Mouse (Mus musculus) limb, embryonic 15.5 days (tissue): ENCODE results near the gene Osm. TPM values are rescaled to one million over a fixed set of nuclear protein-coding genes. Genes with fewer than 3 reads are reported as not detected.

Experiments
- ATAC-seq: fragments of 200-750 bp; cut with Nextera tagmentation; 2 replicates; pipeline ENCODE4 v1.8.0; 2017; ENCODE audit warnings: low read depth, moderate TSS enrichment; ENCODE audit not compliant: insufficient number of reproducible peaks, low FRiP score, low TSS enrichment
- H3K27ac ChIP-seq: fragments of 300-500 bp; sonication (generic); 2 replicates; pipeline ENCODE4 v1.5.1; 2015; ENCODE audit warnings: moderate library complexity, mild to moderate bottlenecking, inconsistent platforms
- H3K27me3 ChIP-seq: fragments of 300-500 bp; sonication (generic); 2 replicates; pipeline ENCODE4 v1.6.1; 2015; ENCODE audit warnings: inconsistent platforms
- H3K36me3 ChIP-seq: fragments of 300-500 bp; sonication (generic); 2 replicates; pipeline ENCODE4 v1.6.1; 2015; ENCODE audit warnings: inconsistent platforms
- H3K4me1 ChIP-seq: fragments of 300-500 bp; sonication (generic); 2 replicates; pipeline ENCODE4 v1.6.1; 2015; ENCODE audit warnings: inconsistent platforms
- H3K4me2 ChIP-seq: fragments of 300-500 bp; sonication (generic); 2 replicates; pipeline ENCODE4 v1.6.1; 2015; ENCODE audit warnings: mild to moderate bottlenecking, inconsistent platforms
- H3K4me3 ChIP-seq: fragments of 300-500 bp; sonication (generic); 2 replicates; pipeline ENCODE4 v1.5.1; 2015; ENCODE audit warnings: mild to moderate bottlenecking, inconsistent platforms
- H3K9ac ChIP-seq: fragments of 300-500 bp; sonication (generic); 2 replicates; pipeline ENCODE4 v1.6.1; 2015; ENCODE audit warnings: inconsistent platforms
- H3K9me3 ChIP-seq: fragments of 300-500 bp; sonication (generic); 2 replicates; pipeline ENCODE4 v1.6.1; 2016; ENCODE audit warnings: inconsistent platforms
- WGBS: fragments of 180-500 bp; shearing (Covaris S2); methylation state at CpG from one replicate; pipeline ENCODE4 v1.1.7; 2015; 5-methylcytosine and 5-hydroxymethylcytosine counted together
- polyA plus RNA-seq: library from polyadenylated mRNA; unstranded; fragments of >200 nt; fragmentation: Nextera tagmentation; extraction: Ambion mirVana; gene quantifications from 2 replicates; pipeline ENCODE4 v1.2.1, GENCODE M21; 2015

The Osm gene
- polyA plus RNA-seq, 1 experiment from 2014 or later, result 0.23 TPM

- WGBS, result 67% methylated on average over 4 of the region's 4 CpGs
- Histone ChIP-seq H3K4me2 (no peak overlapping the region), H3K27ac (no peak overlapping the region), H3K9ac (no peak overlapping the region), H3K4me1 (peaks cover 7% of the 10 kb centered on the region; the same call in 1 of the 2 replicates), H3K4me3 (no peak overlapping the region), H3K9me3 (no peaks in the 10 kb centered on the region), H3K36me3 (no peaks in the 10 kb centered on the region), H3K27me3 (no peaks in the 10 kb centered on the region)
- no peak for ATAC-seq
Measured at GRCm38 (mm10) chr11:4229841-4230240, 6.4 kb upstream of the Osm start.

GRCm38 (mm10) chr11:4231435-4231834 lies 4.8 kb upstream of the Osm start:
- H3K4me3 ChIP-seq, result no peak overlapping the region
- H3K9me3 ChIP-seq, result no peaks in the 10 kb centered on the region
- H3K36me3 ChIP-seq, result no peaks in the 10 kb centered on the region
- no peak for ATAC-seq
- WGBS, result 85% methylated on average over 2 of the region's 2 CpGs
- no peak overlapping the region for H3K4me2 ChIP-seq
- H3K9ac ChIP-seq, result no peak overlapping the region
- H3K27ac ChIP-seq, result no peak overlapping the region
- H3K27me3 ChIP-seq, result no peaks in the 10 kb centered on the region
- peaks cover 7% of the 10 kb centered on the region; the same call in 1 of the 2 replicates for H3K4me1 ChIP-seq

- peaks cover 7% of the 10 kb centered on the region; the same call in 1 of the 2 replicates for H3K4me1 ChIP-seq
- no peaks in the 10 kb centered on the region for H3K9me3 ChIP-seq
- 70% methylated on average over 12 of the region's 12 CpGs for WGBS
- H3K4me3 ChIP-seq, result no peak overlapping the region
- no peak for ATAC-seq
- H3K36me3 ChIP-seq, result no peaks in the 10 kb centered on the region
- no peaks in the 10 kb centered on the region for H3K27me3 ChIP-seq
- no peak overlapping the region for H3K4me2 ChIP-seq
- no peak overlapping the region for H3K27ac ChIP-seq
- no peak overlapping the region for H3K9ac ChIP-seq
Measured at GRCm38 (mm10) chr11:4232644-4233043, 3.6 kb upstream of the Osm start.

GRCm38 (mm10) chr11:4235052-4235655 lies 1.1 kb upstream of the Osm start:
- Histone ChIP-seq H3K9ac (no peak overlapping the region), H3K9me3 (no peaks in the 10 kb centered on the region)
- WGBS, result 85% methylated on average over 6 of the region's 6 CpGs

GRCm38 (mm10) chr11:4236546-4237067 lies 387 bp downstream of the Osm start:
- Histone ChIP-seq H3K4me3 (no peak overlapping the region), H3K36me3 (no peaks in the 10 kb centered on the region), H3K4me1 (no peaks in the 10 kb centered on the region; the same call in 1 of the 2 replicates), H3K9ac (no peak overlapping the region), H3K27me3 (no peaks in the 10 kb centered on the region), H3K4me2 (no peak overlapping the region), H3K9me3 (no peaks in the 10 kb centered on the region), H3K27ac (no peak overlapping the region)
- no peak for ATAC-seq
- WGBS, result 87% methylated on average over 21 of the region's 21 CpGs

More at GRCm38 (mm10) chr11:4235052-4235655, 1.1 kb upstream of the Osm start:
- Histone ChIP-seq H3K4me2 (no peak overlapping the region), H3K36me3 (no peaks in the 10 kb centered on the region), H3K27ac (no peak overlapping the region), H3K4me1 (no peaks in the 10 kb centered on the region; the same call in 1 of the 2 replicates), H3K27me3 (no peaks in the 10 kb centered on the region), H3K4me3 (no peak overlapping the region)
- ATAC-seq, result no peak

- Histone ChIP-seq H3K27ac (no peak overlapping the region), H3K9ac (no peak overlapping the region), H3K4me3 (no peak overlapping the region), H3K4me1 (no peaks in the 10 kb centered on the region; the same call in 1 of the 2 replicates), H3K36me3 (no peaks in the 10 kb centered on the region), H3K27me3 (no peaks in the 10 kb centered on the region), H3K9me3 (no peaks in the 10 kb centered on the region), H3K4me2 (no peak overlapping the region)
- WGBS, result 77% methylated on average over 18 of the region's 18 CpGs
- no peak for ATAC-seq
Measured at GRCm38 (mm10) chr11:4237389-4237912, 1.2 kb downstream of the Osm start.

DNA sequence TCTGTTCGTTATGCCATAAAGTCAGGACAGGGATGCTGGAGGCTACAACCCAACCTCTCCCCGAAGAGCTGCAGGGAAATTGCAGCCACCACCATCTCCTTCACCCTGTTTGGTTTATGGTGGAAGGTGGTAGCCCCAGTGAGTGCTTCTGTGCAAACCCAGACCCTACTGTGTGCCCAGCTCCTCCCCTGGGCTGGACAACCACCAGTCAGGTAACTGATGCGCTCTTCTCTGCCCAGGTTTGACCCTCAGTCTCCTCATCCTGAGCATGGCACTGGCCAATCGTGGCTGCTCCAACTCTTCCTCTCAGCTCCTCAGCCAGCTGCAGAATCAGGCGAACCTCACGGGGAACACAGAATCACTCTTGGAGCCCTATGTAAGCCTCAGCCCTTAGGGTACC lies 1.9 kb downstream of the Osm start:
- no peak overlapping the region for H3K9ac ChIP-seq
- no peaks in the 10 kb centered on the region for H3K9me3 ChIP-seq
- no peak overlapping the region for H3K27ac ChIP-seq
- no peaks in the 10 kb centered on the region for H3K36me3 ChIP-seq
- ATAC-seq, result no peak
- H3K27me3 ChIP-seq, result no peaks in the 10 kb centered on the region
- WGBS, result 78% methylated on average over 6 of the region's 6 CpGs
- no peak overlapping the region for H3K4me2 ChIP-seq
- no peak overlapping the region for H3K4me3 ChIP-seq
- H3K4me1 ChIP-seq, result no peaks in the 10 kb centered on the region; the same call in 1 of the 2 replicates

- WGBS, result 89% methylated on average over 23 of the region's 23 CpGs
Measured at GRCm38 (mm10) chr11:4239691-4240090, 3.5 kb downstream of the Osm start.

DNA sequence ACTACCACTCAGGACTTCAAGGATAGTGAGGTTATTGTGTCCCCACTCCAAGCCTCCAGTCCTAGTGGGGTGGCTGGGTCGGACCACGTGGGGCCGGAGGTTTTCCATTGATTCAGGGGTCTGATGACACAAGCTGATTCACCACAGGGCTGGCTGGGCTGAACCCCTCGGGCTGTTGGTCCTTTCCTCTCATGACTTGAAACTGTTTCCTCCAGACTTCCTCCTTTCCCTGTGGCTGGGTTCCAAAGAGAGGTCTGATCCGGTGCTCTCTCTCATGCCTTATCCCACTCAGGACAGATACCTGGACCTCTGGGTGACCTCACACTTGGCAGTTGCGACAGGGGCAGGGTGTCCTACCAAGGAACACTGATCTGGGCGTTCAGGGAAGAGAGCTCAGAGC lies 3.9 kb downstream of the Osm start:
- no peak for ATAC-seq
- Histone ChIP-seq H3K9ac (no peak overlapping the region), H3K27me3 (no peaks in the 10 kb centered on the region), H3K27ac (no peak overlapping the region), H3K4me1 (no peaks in the 10 kb centered on the region; the same call in 1 of the 2 replicates), H3K36me3 (no peaks in the 10 kb centered on the region), H3K4me2 (no peak overlapping the region), H3K4me3 (no peak overlapping the region), H3K9me3 (no peaks in the 10 kb centered on the region)
- WGBS, result 73% methylated on average over 7 of the region's 7 CpGs

More at GRCm38 (mm10) chr11:4239691-4240090, 3.5 kb downstream of the Osm start:
- Histone ChIP-seq H3K9ac (no peak overlapping the region), H3K27me3 (no peaks in the 10 kb centered on the region), H3K4me3 (no peak overlapping the region), H3K9me3 (no peaks in the 10 kb centered on the region), H3K4me2 (no peak overlapping the region), H3K27ac (no peak overlapping the region), H3K36me3 (no peaks in the 10 kb centered on the region), H3K4me1 (no peaks in the 10 kb centered on the region; the same call in 1 of the 2 replicates)
- ATAC-seq, result no peak

DNA sequence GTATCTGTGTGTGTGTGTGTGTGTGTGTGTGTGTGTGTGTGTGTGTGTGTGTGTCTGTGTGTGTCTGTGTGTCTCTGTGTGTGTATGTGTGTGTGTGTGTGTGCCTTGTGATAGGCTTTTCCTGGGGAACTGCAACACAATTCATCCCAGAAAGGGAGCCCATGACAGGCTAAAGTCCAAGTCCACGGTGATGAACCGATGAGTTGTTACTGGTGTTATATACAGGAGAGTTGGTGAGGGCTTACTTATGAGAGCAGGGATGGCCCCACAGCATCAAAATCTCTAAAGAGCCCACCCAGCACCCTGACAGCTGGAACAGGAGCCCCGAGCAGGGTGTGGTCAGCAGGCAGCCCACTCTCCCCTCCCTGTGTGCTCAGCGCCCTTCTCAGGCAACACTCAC lies 5.0 kb downstream of the Osm start:
- Histone ChIP-seq H3K36me3 (no peaks in the 10 kb centered on the region), H3K4me1 (no peaks in the 10 kb centered on the region; the same call in 1 of the 2 replicates), H3K27ac (no peak overlapping the region), H3K9ac (no peak overlapping the region), H3K4me2 (no peak overlapping the region), H3K9me3 (no peaks in the 10 kb centered on the region), H3K4me3 (no peak overlapping the region), H3K27me3 (no peaks in the 10 kb centered on the region)
- 68% methylated on average over 4 of the region's 4 CpGs for WGBS
- no peak for ATAC-seq

- Histone ChIP-seq H3K27me3 (no peaks in the 10 kb centered on the region), H3K9me3 (no peaks in the 10 kb centered on the region), H3K4me1 (no peaks in the 10 kb centered on the region), H3K36me3 (no peaks in the 10 kb centered on the region), H3K4me2 (no peak overlapping the region), H3K4me3 (no peak overlapping the region), H3K27ac (no peak overlapping the region), H3K9ac (no peak overlapping the region)
- WGBS, result 47% methylated on average over 6 of the region's 6 CpGs
- no peak for ATAC-seq
Measured at GRCm38 (mm10) chr11:4246126-4246525, 9.9 kb downstream of the Osm start.

GRCm38 (mm10) chr11:4246623-4247022 lies 10.4 kb downstream of the Osm start:
- H3K9me3 ChIP-seq, result no peaks in the 10 kb centered on the region
- 61% methylated on average over 4 of the region's 4 CpGs for WGBS
- no peaks in the 10 kb centered on the region for H3K36me3 ChIP-seq
- no peak overlapping the region for H3K4me3 ChIP-seq
- no peaks in the 10 kb centered on the region for H3K27me3 ChIP-seq
- H3K27ac ChIP-seq, result no peak overlapping the region
- no peak for ATAC-seq
- no peak overlapping the region for H3K4me2 ChIP-seq
- H3K9ac ChIP-seq, result no peak overlapping the region
- H3K4me1 ChIP-seq, result no peaks in the 10 kb centered on the region
